Mouse (Mus musculus) hindbrain, postnatal 0 days (tissue): ENCODE results near the gene Gm5039. TPM values are rescaled to one million over a fixed set of nuclear protein-coding genes. Genes with fewer than 3 reads are reported as not detected.
A peak's percentile ranks its signal among the peaks of the same experiment; 100 is the strongest.
"Not testable (repeated sequence)": the region's sequence is repeated elsewhere in the genome, so short reads cannot be mapped to it uniquely, and the experiment has no call there.

Source experiments
- ATAC-seq: fragments of 200-750 bp; cut with Nextera tagmentation; 2 replicates; pipeline ENCODE4 v1.8.0; 2017; ENCODE audit warnings: mild to moderate bottlenecking, moderate TSS enrichment, moderate library complexity
- DNase-seq: peaks from one replicate; pipeline ENCODE4 v3.0.0-alpha.2; 2015; ENCODE audit warnings: low spot score
- H3K27ac ChIP-seq: fragments of 300-500 bp; sonication (generic); 2 replicates; pipeline ENCODE4 v1.5.1; 2014; ENCODE audit warnings: mild to moderate bottlenecking
- H3K27me3 ChIP-seq: fragments of 300-500 bp; sonication (generic); 2 replicates; pipeline ENCODE4 v1.6.1; 2014; ENCODE audit warnings: low read length, mixed read lengths; ENCODE audit not compliant: insufficient read depth
- H3K36me3 ChIP-seq: fragments of 300-500 bp; sonication (generic); 2 replicates; pipeline ENCODE4 v1.6.1; 2014; ENCODE audit warnings: low read length, mixed read lengths; ENCODE audit not compliant: insufficient read depth
- H3K4me1 ChIP-seq: fragments of 300-500 bp; sonication (generic); 2 replicates; pipeline ENCODE4 v1.6.1; 2014; ENCODE audit warnings: antibody characterized with exemption, low read length, mixed read lengths; ENCODE audit not compliant: insufficient read depth
- H3K4me2 ChIP-seq: fragments of 300-500 bp; sonication (generic); 2 replicates; pipeline ENCODE4 v1.6.1; 2014; ENCODE audit warnings: low read depth, mild to moderate bottlenecking, low read length, moderate library complexity, mixed read lengths
- H3K4me3 ChIP-seq: fragments of 300-500 bp; sonication (generic); 2 replicates; pipeline ENCODE4 v1.5.1; 2014; ENCODE audit warnings: low read length
- H3K9ac ChIP-seq: fragments of 300-500 bp; sonication (generic); replicated peaks from 2 replicates; pipeline ENCODE4 v1.6.1; 2014; ENCODE audit warnings: mild to moderate bottlenecking, low read length, moderate library complexity, mixed read lengths
- H3K9me3 ChIP-seq: fragments of 300-500 bp; sonication (generic); 2 replicates; pipeline ENCODE4 v1.6.1; 2016; ENCODE audit warnings: low read length, mixed read lengths
- CTCF ChIP-seq: IDR thresholded peaks from 2 replicates; pipeline ENCODE4 v1.5.1; 2016; ENCODE audit warnings: antibody characterized with exemption, control low read depth, low read depth
- WGBS: fragments of 180-500 bp; shearing (Covaris S2); extraction: QIAGEN DNeasy Blood & Tissue Kit; methylation state at CpG from one replicate; pipeline ENCODE4 v1.1.7; 2014; 5-methylcytosine and 5-hydroxymethylcytosine counted together
- polyA plus RNA-seq: library from polyadenylated mRNA; unstranded; fragments of >200 nt; fragmentation: Nextera tagmentation; extraction: Ambion mirVana; gene quantifications from 2 replicates; pipeline ENCODE4 v1.2.1, GENCODE M21; 2015
- total RNA-seq: library from RNA; depleted of rRNA; stranded (reverse); fragments of >200 nt; gene quantifications from 2 replicates; pipeline ENCODE4 v1.2.3, GENCODE M21; 2014; rRNA removed

The Gm5039 gene
- total RNA-seq (not detected in 2 replicates), polyA plus RNA-seq (not detected in 2 replicates)

DNA sequence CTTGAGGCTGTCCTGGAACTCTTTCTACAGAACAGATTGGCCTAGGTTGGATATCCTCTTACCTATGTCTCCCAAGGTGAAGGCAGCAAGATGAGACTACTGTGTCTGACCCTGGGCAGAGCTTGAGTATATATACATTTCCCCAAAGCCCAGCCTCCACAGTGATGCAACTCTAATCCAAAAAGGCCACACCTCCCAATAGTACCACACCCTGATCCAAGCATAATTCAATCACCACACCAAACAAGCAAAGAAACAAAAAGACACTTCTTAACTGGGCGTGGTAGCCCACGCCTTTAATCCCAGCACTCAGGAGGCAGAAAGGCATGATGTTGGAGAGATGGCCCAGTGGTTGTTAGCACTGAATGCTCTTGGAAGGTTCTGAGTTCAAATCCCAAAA lies at the start of gene Gm5039:
TSS of gene Gm5039 (minus strand) at position 101 of the 400 bp plus-strand sequence.
- H3K27me3 ChIP-seq, DNase-seq: not testable (repeated sequence)
- WGBS = 89% methylated on average over 2 of the region's 2 CpGs

DNA sequence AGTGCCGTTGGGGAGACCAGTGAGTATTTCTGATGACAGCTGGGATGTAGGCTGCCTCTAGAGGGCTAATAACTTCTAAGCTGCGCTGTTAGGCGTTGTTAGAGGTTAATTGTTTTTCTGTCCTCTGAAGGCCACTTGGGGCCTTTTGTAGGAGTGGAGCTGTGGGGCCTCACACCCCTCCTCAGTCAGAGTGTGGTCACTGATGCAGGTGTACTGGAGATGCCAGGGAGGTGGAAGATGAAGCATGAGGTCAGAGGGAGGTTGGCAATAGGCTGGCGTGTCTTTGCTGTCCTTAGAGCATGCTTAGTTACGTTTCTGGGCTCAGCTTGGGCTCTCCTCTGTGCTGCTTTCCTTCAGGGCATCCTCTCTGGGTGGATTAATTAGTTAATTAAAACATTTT lies 48.2 kb upstream of the Gm5039 start:
- no peak for TF ChIP-seq CTCF
- DNase-seq (no peak), ATAC-seq (0 out of 2 replicates have a peak, but pooled peaks have one; percentile 10)
- WGBS = 71% methylated on average over 5 of the region's 5 CpGs
- Histone ChIP-seq H3K9ac (no peak overlapping the region), H3K9me3 (no peaks in the 10 kb centered on the region), H3K27me3 (no peaks in the 10 kb centered on the region), H3K4me1 (no peaks in the 10 kb centered on the region), H3K4me2 (no peak overlapping the region), H3K27ac (no peak overlapping the region), H3K36me3 (no peaks in the 10 kb centered on the region), H3K4me3 (no peak overlapping the region)

More for the DNA sequence above, at the start of gene Gm5039:
- not testable (repeated sequence) for H3K4me1 ChIP-seq, H3K9me3 ChIP-seq, H3K4me3 ChIP-seq, H3K27ac ChIP-seq, ATAC-seq, H3K9ac ChIP-seq, H3K36me3 ChIP-seq, H3K4me2 ChIP-seq

DNA sequence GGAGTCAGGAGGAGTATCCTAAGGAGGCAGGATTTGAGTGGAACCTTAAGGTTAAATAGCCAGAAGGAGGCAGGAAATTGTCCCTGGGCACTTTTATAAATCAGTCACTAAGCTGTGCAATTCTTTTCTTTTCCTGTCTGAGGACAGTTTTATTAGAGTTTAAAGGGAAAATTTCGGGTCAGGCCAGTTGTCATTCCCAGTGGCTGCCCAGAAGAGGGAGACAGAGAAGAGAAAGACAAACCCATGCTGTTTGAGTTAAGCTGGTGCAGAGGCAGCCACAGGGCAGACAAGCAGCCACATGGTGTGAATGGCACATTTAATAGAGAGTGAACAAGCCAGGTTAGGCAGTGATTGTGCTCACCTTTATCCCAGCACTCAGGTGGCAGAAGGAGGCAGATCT lies 46.5 kb upstream of the Gm5039 start:
- not testable (repeated sequence) for H3K4me1 ChIP-seq, H3K27ac ChIP-seq, H3K4me2 ChIP-seq, H3K36me3 ChIP-seq, H3K9me3 ChIP-seq, DNase-seq, H3K9ac ChIP-seq, H3K4me3 ChIP-seq, ATAC-seq, H3K27me3 ChIP-seq
- peak; percentile 50 for TF ChIP-seq CTCF
- WGBS = 10% methylated on average over 1 of the region's 1 CpGs

DNA sequence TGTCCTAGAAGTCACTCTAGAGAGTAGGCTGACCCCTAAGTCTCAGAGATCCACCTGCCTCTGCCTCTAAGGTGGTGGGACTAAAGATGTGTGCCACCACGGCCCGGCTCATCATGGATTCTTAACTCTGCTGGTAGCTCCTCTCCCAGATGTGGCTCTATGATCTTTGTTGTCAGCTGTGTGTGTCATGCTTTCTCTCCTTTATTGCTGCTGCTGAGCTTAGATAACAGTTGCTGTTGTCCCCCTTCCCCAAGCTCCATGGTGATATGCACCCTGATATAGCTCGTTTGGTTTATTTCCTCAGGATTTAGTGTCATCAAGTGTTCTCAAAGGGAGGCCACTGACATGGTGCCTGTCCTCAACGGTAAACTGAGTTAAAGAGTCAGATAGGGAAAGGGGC lies 45.9 kb upstream of the Gm5039 start:
- H3K36me3 ChIP-seq, DNase-seq, ATAC-seq, H3K9me3 ChIP-seq, H3K27ac ChIP-seq, H3K27me3 ChIP-seq, H3K9ac ChIP-seq, H3K4me1 ChIP-seq, H3K4me3 ChIP-seq, H3K4me2 ChIP-seq: not testable (repeated sequence)
- WGBS = 80% methylated on average over 4 of the region's 4 CpGs

DNA sequence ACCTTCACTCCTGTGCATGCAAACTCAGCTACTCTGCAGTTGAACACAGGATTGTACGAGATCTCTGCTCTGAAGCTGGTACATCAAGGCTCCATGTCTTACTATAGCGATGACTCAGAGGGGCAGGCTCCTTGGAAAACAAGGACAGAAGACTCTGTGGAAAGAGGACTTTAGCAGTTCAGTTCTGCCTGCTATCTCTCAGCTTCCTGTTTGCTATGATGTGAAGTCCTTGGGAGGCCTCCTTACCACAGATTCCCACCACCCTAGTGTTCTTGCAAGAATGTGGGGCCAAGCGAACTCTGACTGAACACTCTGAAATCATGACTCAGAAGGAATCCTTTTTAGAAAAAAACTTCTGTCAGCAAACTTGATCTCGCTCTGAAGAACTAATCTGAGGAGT lies 44.8 kb upstream of the Gm5039 start:
- no peak overlapping the region for H3K4me3 ChIP-seq
- 90% methylated on average over 4 of the region's 4 CpGs for WGBS
- ATAC-seq = no peak
- H3K9me3 ChIP-seq = no peaks in the 10 kb centered on the region
- H3K27me3 ChIP-seq = no peaks in the 10 kb centered on the region
- no peak for DNase-seq
- no peaks in the 10 kb centered on the region for H3K4me1 ChIP-seq
- no peak overlapping the region for H3K9ac ChIP-seq
- H3K36me3 ChIP-seq = no peaks in the 10 kb centered on the region
- no peak for TF ChIP-seq CTCF
- no peak overlapping the region for H3K27ac ChIP-seq
- no peak overlapping the region for H3K4me2 ChIP-seq

DNA sequence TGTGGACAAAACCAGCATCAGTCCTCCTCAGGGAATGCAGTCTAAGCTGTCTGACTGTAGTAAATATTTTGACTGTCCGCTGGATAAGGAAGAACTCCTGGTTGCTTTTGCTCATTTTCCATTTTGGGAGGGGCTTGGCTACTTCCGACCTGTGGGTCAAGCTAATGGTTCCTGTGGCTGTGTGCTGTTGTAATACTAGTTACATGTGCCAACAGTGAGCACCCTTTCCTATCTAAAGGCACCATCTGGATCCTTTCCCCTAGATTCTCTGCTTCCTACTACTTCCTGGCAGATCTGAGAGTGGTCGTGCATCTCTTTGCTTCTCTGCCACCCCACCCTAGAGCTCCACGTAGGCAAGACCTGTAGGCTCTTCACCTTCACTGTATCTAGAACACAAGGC lies 43.8 kb upstream of the Gm5039 start:
- Histone ChIP-seq H3K4me1 (no peaks in the 10 kb centered on the region), H3K27ac (no peak overlapping the region), H3K9ac (no peak overlapping the region), H3K4me3 (no peak overlapping the region), H3K36me3 (no peaks in the 10 kb centered on the region), H3K27me3 (no peaks in the 10 kb centered on the region), H3K4me2 (no peak overlapping the region), H3K9me3 (no peaks in the 10 kb centered on the region)
- 91% methylated on average over 4 of the region's 4 CpGs for WGBS
- DNase-seq (no peak), ATAC-seq (no peak)
- TF ChIP-seq CTCF = no peak

DNA sequence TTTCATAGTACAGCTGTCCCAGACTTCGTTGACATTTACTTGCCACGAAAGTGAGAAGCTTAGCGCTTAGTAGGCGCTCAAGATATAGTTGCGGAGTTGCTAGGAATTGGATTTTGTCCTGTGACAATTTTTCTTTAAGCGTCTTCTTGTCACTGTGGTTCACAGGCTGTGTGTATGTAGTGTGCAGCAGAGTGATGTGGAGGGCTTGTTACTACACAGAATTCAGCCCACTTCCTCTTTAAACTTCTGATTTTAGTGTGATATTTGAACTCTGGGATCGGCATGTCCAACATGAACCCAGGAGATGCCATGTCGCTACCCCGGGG lies 37.3 kb upstream of the Gm5039 start:
- H3K27ac ChIP-seq = peak overlapping the region; percentile 80; the same call in 1 of the 2 replicates
- H3K4me3 ChIP-seq = peak overlapping the region; percentile 77
- no peak for DNase-seq
- H3K9me3 ChIP-seq = no peaks in the 10 kb centered on the region
- H3K36me3 ChIP-seq = no peaks in the 10 kb centered on the region
- H3K9ac ChIP-seq = peak overlapping the region; percentile 65
- WGBS = 54% methylated on average over 9 of the region's 9 CpGs
- no peaks in the 10 kb centered on the region for H3K27me3 ChIP-seq
- peak overlapping the region; percentile 95 for H3K4me2 ChIP-seq
- ATAC-seq = no peak
- TF ChIP-seq CTCF = no peak
- 0 out of 2 replicates have a peak, but pooled peaks cover 4% of the 10 kb centered on the region for H3K4me1 ChIP-seq
